Mouse (Mus musculus): ENCODE results near the gene H2-Q4.
"Not testable (repeated sequence)": the region's sequence is repeated elsewhere in the genome, so short reads cannot be mapped to it uniquely, and the experiment has no call there.

H2-Q4 gene

GRCm38 (mm10) chr17:35420206-35420810 lies 40.9 kb downstream of the H2-Q4 start:
- DNase-seq (ENCODE audit: low spot score), result peak; percentile 43

- DNase-seq (ENCODE audit: low spot score), result not testable (repeated sequence)
Measured at GRCm38 (mm10) chr17:35421331-35421730, 41.9 kb downstream of the H2-Q4 start.

- DNase-seq (ENCODE audit: low spot score), result not testable (repeated sequence)
Measured at GRCm38 (mm10) chr17:35422360-35422759, 42.9 kb downstream of the H2-Q4 start.

- not testable (repeated sequence) for DNase-seq (ENCODE audit: low spot score)
Measured at GRCm38 (mm10) chr17:35423131-35423810, 43.9 kb downstream of the H2-Q4 start.

- peak; percentile 1 for DNase-seq (ENCODE audit: low spot score)
Measured at GRCm38 (mm10) chr17:35424106-35424505, 44.7 kb downstream of the H2-Q4 start.

GRCm38 (mm10) chr17:35424624-35425416 lies 45.4 kb downstream of the H2-Q4 start, which contains the start of gene H2-Q6:
Gene H2-Q6 (plus strand): TSS chr17:35424850.
- DNase-seq (ENCODE audit: low spot score), result peak; percentile 81

- DNase-seq (ENCODE audit: low spot score), result not testable (repeated sequence)
Measured at GRCm38 (mm10) chr17:35425474-35425873, 46.1 kb downstream of the H2-Q4 start.

GRCm38 (mm10) chr17:35428883-35429282 lies 49.5 kb downstream of the H2-Q4 start:
- DNase-seq (ENCODE audit: low spot score), result not testable (repeated sequence)

GRCm38 (mm10) chr17:35430671-35431070 lies 51.3 kb downstream of the H2-Q4 start:
- DNase-seq (ENCODE audit: low spot score), result not testable (repeated sequence)

- not testable (repeated sequence) for DNase-seq (ENCODE audit: low spot score)
Measured at GRCm38 (mm10) chr17:35432167-35432566, 52.8 kb downstream of the H2-Q4 start.

GRCm38 (mm10) chr17:35434836-35435235 lies 55.4 kb downstream of the H2-Q4 start:
- DNase-seq (ENCODE audit: low spot score), result not testable (repeated sequence)
